Mouse (Mus musculus) ES-Bruce4 (cell line): Measurements from ENCODE around the gene Dcakd. TPM values are rescaled to one million over a fixed set of nuclear protein-coding genes. Genes with fewer than 3 reads are reported as not detected.

Source experiments
- H3K27ac ChIP-seq: 2 replicates; pipeline ENCODE4 v1.5.1; 2012; ENCODE audit warnings: low read length, inconsistent platforms; ENCODE audit not compliant: insufficient read depth
- H3K27me3 ChIP-seq: 2 replicates; pipeline ENCODE4 v1.6.1; 2012; ENCODE audit warnings: mild to moderate bottlenecking, low read length, inconsistent platforms; ENCODE audit not compliant: control insufficient read depth, poor library complexity, insufficient read depth, severe bottlenecking
- H3K36me3 ChIP-seq: 2 replicates; pipeline ENCODE4 v1.6.1; 2012; ENCODE audit warnings: inconsistent platforms, mild to moderate bottlenecking, low read length, moderate library complexity; ENCODE audit not compliant: control insufficient read depth, poor library complexity, insufficient read depth, severe bottlenecking
- H3K4me1 ChIP-seq: one replicate; pipeline ENCODE4 v1.8.1; 2011; ENCODE audit warnings: low read length; ENCODE audit not compliant: control insufficient read depth, insufficient read depth
- H3K4me3 ChIP-seq: 2 replicates; pipeline ENCODE4 v1.5.1; 2011; ENCODE audit warnings: low read depth, mild to moderate bottlenecking, low read length
- H3K9ac ChIP-seq: 2 replicates; pipeline ENCODE4 v1.6.1; 2012; ENCODE audit warnings: low read depth, mild to moderate bottlenecking, inconsistent platforms; ENCODE audit not compliant: poor library complexity, severe bottlenecking
- H3K9me3 ChIP-seq: replicated peaks from 2 replicates; pipeline ENCODE4 v1.6.1; 2012; ENCODE audit warnings: mild to moderate bottlenecking, low read length, inconsistent platforms; ENCODE audit not compliant: control insufficient read depth, poor library complexity, insufficient read depth, severe bottlenecking
- CTCF ChIP-seq: IDR thresholded peaks from one replicate; pipeline ENCODE4 v1.8.1; 2011; ENCODE audit warnings: low read depth, low read length
- EP300 ChIP-seq: IDR thresholded peaks from 2 replicates; pipeline ENCODE4 v1.6.1; 2011; ENCODE audit warnings: low read depth, low read length; ENCODE audit not compliant: insufficient read depth
- POLR2A ChIP-seq: IDR thresholded peaks from one replicate; pipeline ENCODE4 v1.8.1; 2011; ENCODE audit warnings: low read length; ENCODE audit not compliant: insufficient read depth
- polyA plus RNA-seq: library from polyadenylated mRNA; stranded (reverse); fragments of >200 nt; gene quantifications from 2 replicates; pipeline ENCODE4 v1.2.4, GENCODE M21; 2011; ENCODE audit warnings: low read depth; ENCODE audit not compliant: missing spikeins, insufficient read depth, insufficient read length

Gene Dcakd
- polyA plus RNA-seq, 1 experiment: 120 TPM

DNA sequence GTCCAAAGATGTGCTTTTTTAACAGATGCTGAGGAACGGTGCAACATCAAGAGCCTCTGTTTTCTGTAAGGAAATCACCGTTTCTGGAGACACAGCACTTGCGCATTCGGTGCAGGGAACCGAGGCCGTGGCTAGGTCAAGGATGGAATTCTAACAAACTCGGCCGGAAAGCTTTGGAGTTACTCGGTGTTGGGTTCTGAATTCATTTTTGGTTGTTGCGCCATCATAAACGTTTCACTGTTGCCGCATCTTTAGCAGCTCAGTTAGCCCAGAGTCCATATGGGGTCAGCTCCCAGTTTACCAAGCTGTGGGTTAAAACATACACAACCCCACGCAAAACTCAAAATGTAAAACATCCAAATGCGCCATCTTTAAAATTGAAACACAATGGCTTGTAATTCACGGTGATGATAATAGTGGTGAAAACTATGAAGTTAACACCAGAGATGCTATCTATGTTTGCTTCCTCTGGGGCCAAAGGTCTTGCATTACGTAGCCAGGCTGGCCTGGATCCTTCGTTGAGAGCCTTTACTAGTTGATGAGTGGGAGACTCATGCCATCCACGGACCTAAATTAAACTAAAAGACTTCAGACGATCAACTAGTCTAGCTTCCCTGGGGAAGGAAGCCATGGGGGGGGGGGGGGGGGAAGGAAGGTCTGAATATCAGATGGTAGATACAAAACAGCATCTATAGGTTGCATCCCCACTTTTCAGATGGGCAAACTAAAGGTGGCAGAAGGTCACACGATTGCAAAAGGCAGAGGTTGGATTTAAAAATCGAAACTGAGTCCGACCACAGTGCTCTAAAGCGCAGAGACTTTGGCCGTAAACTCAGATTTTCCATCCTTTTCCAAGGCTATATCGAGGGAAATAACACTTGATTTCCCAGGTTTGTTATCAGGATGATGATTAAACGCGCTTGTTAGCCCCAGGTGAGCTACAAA, 12.0 kb downstream of the Dcakd start:
- H3K27me3 ChIP-seq: no peaks in the 10 kb centered on the region
- no peaks in the 10 kb centered on the region for H3K9me3 ChIP-seq
- 0 out of 2 replicates have a peak, but pooled peaks cover 4% of the 10 kb centered on the region for H3K36me3 ChIP-seq
- H3K27ac ChIP-seq: peak overlapping the region; percentile 70
- TF ChIP-seq CTCF: no peak
- no peak for TF ChIP-seq EP300
- no peak for TF ChIP-seq POLR2A
- peak overlapping the region; percentile 77 for H3K9ac ChIP-seq
- peak overlapping the region; percentile 81 for H3K4me3 ChIP-seq
- no peaks in the 10 kb centered on the region for H3K4me1 ChIP-seq

DNA sequence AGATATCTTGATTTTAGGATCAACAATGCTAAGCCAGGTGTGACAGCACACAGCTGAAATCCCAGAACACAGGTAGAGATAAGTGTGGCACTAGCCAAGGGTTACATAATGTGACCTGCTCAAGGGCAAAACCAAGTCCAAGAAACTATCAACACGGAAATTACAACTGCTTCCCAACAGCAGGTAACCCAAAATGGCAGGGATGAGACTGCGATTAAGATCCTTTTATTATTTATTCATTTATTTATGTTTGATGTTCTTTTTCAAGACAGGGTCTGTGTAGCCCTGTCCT, 17.0 kb downstream of the Dcakd start:
- no peak overlapping the region for H3K4me3 ChIP-seq
- no peaks in the 10 kb centered on the region for H3K27me3 ChIP-seq
- no peak overlapping the region for H3K27ac ChIP-seq
- TF ChIP-seq CTCF (no peak), POLR2A (no peak), EP300 (no peak)
- peaks cover 9% of the 10 kb centered on the region; the same call in 1 of the 2 replicates for H3K36me3 ChIP-seq
- H3K9me3 ChIP-seq: no peaks in the 10 kb centered on the region
- no peaks in the 10 kb centered on the region for H3K4me1 ChIP-seq
- no peak overlapping the region for H3K9ac ChIP-seq

DNA sequence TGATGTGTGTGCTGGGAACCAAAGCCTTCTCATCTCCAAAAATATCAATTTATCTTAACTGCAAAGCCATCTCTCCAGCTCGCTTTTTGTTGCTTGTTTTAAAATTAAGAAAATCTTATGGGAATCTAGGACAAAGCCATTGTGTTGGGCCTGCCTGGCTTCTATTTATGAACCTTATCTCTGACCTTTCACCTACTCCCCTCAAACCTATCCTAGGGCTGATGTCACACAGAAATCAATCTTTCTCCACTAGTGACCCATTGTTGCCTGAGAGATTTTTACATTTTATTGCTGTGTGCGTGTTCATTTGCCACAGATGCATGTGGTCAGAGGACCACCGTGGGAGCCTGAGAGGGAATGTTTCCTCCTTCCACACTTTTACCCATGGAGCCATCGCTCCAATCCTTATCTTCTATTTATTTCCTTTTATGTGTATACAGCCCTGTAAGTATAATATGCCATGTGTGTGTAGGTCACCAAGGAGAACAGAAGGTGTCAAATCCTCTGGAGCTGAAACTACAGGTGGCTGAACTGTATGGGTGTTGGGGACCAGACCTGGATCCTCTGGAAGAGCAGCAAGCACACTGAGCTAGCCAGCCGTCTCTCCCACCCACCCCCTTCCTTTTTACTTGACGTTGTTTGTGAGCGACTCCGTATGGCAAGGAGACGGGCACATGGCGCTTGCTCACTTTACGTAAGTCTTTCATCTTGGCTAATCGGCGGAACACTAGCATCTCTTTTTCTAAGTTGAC, 17.5 kb downstream of the Dcakd start:
- H3K4me1 ChIP-seq: no peaks in the 10 kb centered on the region
- H3K27me3 ChIP-seq: no peaks in the 10 kb centered on the region
- no peaks in the 10 kb centered on the region for H3K9me3 ChIP-seq
- H3K9ac ChIP-seq: no peak overlapping the region
- H3K36me3 ChIP-seq: peaks cover 9% of the 10 kb centered on the region; the same call in 1 of the 2 replicates
- no peak overlapping the region for H3K27ac ChIP-seq
- H3K4me3 ChIP-seq: no peak overlapping the region
- TF ChIP-seq EP300: no peak
- TF ChIP-seq POLR2A: no peak
- TF ChIP-seq CTCF: no peak

DNA sequence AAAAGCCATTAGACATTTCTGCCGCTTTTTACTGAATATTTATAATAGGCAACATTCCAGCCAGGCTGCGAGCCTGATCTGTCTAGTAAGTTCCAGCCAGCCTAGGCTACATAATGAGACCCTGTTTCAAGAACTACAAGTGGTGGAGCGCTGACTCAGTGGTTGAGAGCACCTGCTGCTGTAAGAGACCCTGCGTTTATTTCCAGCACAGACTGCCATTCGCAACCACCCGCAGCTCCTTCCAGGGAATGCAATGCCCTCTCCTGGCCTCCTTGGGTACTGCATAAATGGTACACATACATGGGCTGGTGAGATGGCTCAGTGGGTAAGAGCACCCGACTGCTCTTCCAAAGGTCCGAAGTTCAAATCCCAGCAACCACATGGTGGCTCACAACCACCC, 18.9 kb downstream of the Dcakd start:
- no peak overlapping the region for H3K27ac ChIP-seq
- 0 out of 2 replicates have a peak, but pooled peaks have one; percentile 16 for TF ChIP-seq EP300
- peak; percentile 74 for TF ChIP-seq CTCF
- no peak for TF ChIP-seq POLR2A
- no peaks in the 10 kb centered on the region for H3K4me1 ChIP-seq
- H3K36me3 ChIP-seq: peaks cover 9% of the 10 kb centered on the region; the same call in 1 of the 2 replicates
- no peak overlapping the region for H3K4me3 ChIP-seq
- H3K9ac ChIP-seq: no peak overlapping the region
- H3K9me3 ChIP-seq: no peaks in the 10 kb centered on the region
- H3K27me3 ChIP-seq: no peaks in the 10 kb centered on the region

DNA sequence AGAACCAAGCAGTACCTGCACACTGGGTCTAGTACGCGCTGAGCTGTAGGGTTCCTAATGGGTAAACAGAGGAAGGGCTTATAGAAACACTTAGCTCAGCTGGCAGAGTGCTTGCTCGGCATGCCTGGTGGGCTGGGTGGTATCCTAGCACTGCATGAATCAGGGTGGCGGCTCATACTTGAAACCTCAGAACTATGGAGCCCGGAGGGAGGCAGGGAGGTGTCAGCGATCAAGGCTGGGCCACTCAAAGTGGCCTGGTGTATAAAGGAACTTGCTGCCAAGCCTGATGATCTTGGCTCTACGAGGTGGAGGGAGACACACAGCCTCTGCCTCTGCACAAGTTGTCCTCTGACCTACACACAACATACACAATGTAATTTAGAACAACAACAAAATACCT, 19.6 kb downstream of the Dcakd start:
- Histone ChIP-seq H3K27me3 (no peaks in the 10 kb centered on the region), H3K4me3 (no peak overlapping the region), H3K36me3 (peaks cover 9% of the 10 kb centered on the region; the same call in 1 of the 2 replicates), H3K27ac (no peak overlapping the region), H3K9ac (no peak overlapping the region), H3K4me1 (peaks cover under 1% of the 10 kb centered on the region), H3K9me3 (no peaks in the 10 kb centered on the region)
- TF ChIP-seq POLR2A: no peak
- no peak for TF ChIP-seq CTCF
- TF ChIP-seq EP300: no peak

DNA sequence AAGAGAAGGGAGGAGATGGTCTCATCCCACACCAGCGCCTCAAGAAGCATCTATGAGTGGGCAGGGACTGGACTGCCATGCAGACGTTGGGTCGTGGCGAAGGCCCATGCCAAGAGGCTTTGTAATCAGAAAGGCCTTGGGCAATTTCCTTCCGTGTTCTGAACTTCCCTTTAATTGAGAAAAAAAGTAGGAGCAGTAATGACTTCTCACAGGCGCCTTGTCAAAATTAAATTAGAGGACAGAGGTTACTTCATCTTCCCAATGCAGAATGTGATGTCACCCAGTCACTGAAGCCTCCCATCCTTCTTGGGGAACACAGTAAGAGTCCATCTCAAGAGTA, 21.2 kb downstream of the Dcakd start:
- H3K4me1 ChIP-seq: peaks cover 6% of the 10 kb centered on the region
- no peak for TF ChIP-seq CTCF
- no peak for TF ChIP-seq POLR2A
- TF ChIP-seq EP300: no peak
- peaks cover 5% of the 10 kb centered on the region; the same call in 1 of the 2 replicates for H3K36me3 ChIP-seq
- no peak overlapping the region for H3K27ac ChIP-seq
- H3K9ac ChIP-seq: no peak overlapping the region
- H3K27me3 ChIP-seq: no peaks in the 10 kb centered on the region
- H3K9me3 ChIP-seq: no peaks in the 10 kb centered on the region
- no peak overlapping the region for H3K4me3 ChIP-seq
